ENCODE assay signal across 7 mouse cellular contexts in genomic region chr8:13602621-13603020, GRCm38 (mm10). TPM values are rescaled to one million over a fixed set of nuclear protein-coding genes. Genes with fewer than 3 reads are reported as not detected.
DNase-seq lines count a peak whose midpoint lies in the region; ATAC-seq and TF ChIP-seq lines count a peak whose summit lies in the region.

No protein-coding gene starts in this region.

- WGBS in kidney, adult 2 months: 78% methylated on average over 8 of the region's 8 CpGs
- 63% methylated on average over 8 of the region's 8 CpGs for WGBS in kidney, embryonic 16.5 days
- 54% methylated on average over 8 of the region's 8 CpGs for WGBS in lung, embryonic 14.5 days

- H3K4me1 ChIP-seq in kidney, adult 2 months (ENCODE audit: control insufficient read depth, insufficient read depth, low read length): no peaks in the 10 kb centered on the region
- H3K4me1 ChIP-seq in kidney, embryonic 16.5 days (ENCODE audit: insufficient read depth, low read length): peaks cover 8% of the 10 kb centered on the region; the same call in 1 of the 2 replicates
- H3K4me1 ChIP-seq in lung, embryonic 14.5 days (ENCODE audit: insufficient read depth): no peaks in the 10 kb centered on the region

- no peak for TF ChIP-seq POLR2A in kidney, adult 2 months (IDR thresholded peaks at IDR 0.05; ENCODE audit: low read depth, low read length)

- H3K9ac ChIP-seq in kidney, embryonic 16.5 days (replicated peaks; ENCODE audit: low read length): no peak overlapping the region
- H3K9ac ChIP-seq in lung, embryonic 14.5 days: no peak overlapping the region

- peak; percentile 52 for TF ChIP-seq CTCF in kidney, adult 2 months (conservative IDR thresholded peaks at IDR 0.05; ENCODE audit: insufficient read depth, insufficient read length, low read depth, low read length)
- peak; percentile 69 for TF ChIP-seq CTCF in lung, embryonic 14.5 days (IDR thresholded peaks at IDR 0.05; ENCODE audit: low read depth)

- no peaks in the 10 kb centered on the region for H3K36me3 ChIP-seq in kidney, adult 2 months (ENCODE audit: control insufficient read depth, insufficient read depth, low read length)
- H3K36me3 ChIP-seq in kidney, embryonic 16.5 days (ENCODE audit: insufficient read depth, low read length): peaks cover 7% of the 10 kb centered on the region; the same call in 1 of the 2 replicates
- H3K36me3 ChIP-seq in lung, embryonic 14.5 days (ENCODE audit: insufficient read depth): peaks cover 23% of the 10 kb centered on the region; the same call in 1 of the 2 replicates

- H3K27me3 ChIP-seq in kidney, adult 2 months (replicated peaks; ENCODE audit: control insufficient read depth, insufficient read depth, low read length): no peaks in the 10 kb centered on the region
- no peaks in the 10 kb centered on the region for H3K27me3 ChIP-seq in kidney, embryonic 16.5 days (ENCODE audit: insufficient read depth, low read length)
- H3K27me3 ChIP-seq in lung, embryonic 14.5 days (ENCODE audit: insufficient read depth, low read length): no peaks in the 10 kb centered on the region

- DNase-seq in kidney, adult 2 months: no peak
- peak; percentile 40 for DNase-seq in thymus, postnatal 0 days (ENCODE audit: low spot score)
- DNase-seq in thymus, postnatal 10 days (ENCODE audit: low spot score in 2 of 2): no peak
- DNase-seq in brain, adult 2 months (ENCODE audit: low read depth, low spot score): peak; percentile 76
- DNase-seq in lung, embryonic 14.5 days: peak; percentile 76
- DNase-seq in yolk sac, embryonic 10.5 days (ENCODE audit: low spot score): no peak

- no peaks in the 10 kb centered on the region for H3K9me3 ChIP-seq in kidney, embryonic 16.5 days (ENCODE audit: low read length)
- H3K9me3 ChIP-seq in lung, embryonic 14.5 days (ENCODE audit: low read depth, low read length): no peaks in the 10 kb centered on the region

- no peak overlapping the region for H3K4me2 ChIP-seq in kidney, embryonic 16.5 days (replicated peaks; ENCODE audit: low read depth, low read length)
- H3K4me2 ChIP-seq in lung, embryonic 14.5 days: no peak overlapping the region

- ATAC-seq in kidney, embryonic 16.5 days (ENCODE audit: low FRiP score, low TSS enrichment): no peak
- no peak for ATAC-seq in lung, embryonic 14.5 days (ENCODE audit: insufficient read depth)

- no peak overlapping the region for H3K4me3 ChIP-seq in kidney, adult 2 months (ENCODE audit: insufficient read depth, low read depth, low read length)
- H3K4me3 ChIP-seq in kidney, embryonic 16.5 days (ENCODE audit: low read length): no peak overlapping the region
- no peak overlapping the region for H3K4me3 ChIP-seq in lung, embryonic 14.5 days (ENCODE audit: low read depth, low read length)

- H3K27ac ChIP-seq in kidney, adult 2 months (ENCODE audit: insufficient read depth, low read depth, low read length): no peak overlapping the region
- no peak overlapping the region for H3K27ac ChIP-seq in kidney, embryonic 16.5 days (ENCODE audit: low read length)
- H3K27ac ChIP-seq in lung, embryonic 14.5 days (ENCODE audit: low read depth): no peak overlapping the region

RNA-seq across cellular contexts. Expression of gene 1700029H14Rik, which starts 40.4 kb away (rescaled TPM):
- polyA plus RNA-seq in kidney, adult 2 months (2012; rRNA removed): not detected in 2 replicates
- not detected in 2 replicates for polyA plus RNA-seq in kidney, embryonic 16.5 days (2015; fragmentation: Nextera tagmentation; extraction: Ambion mirVana)
- not detected in 2 replicates for polyA plus RNA-seq in thymus, postnatal 0 days (2015; fragmentation: Nextera tagmentation; extraction: Ambion mirVana)
- polyA plus RNA-seq in lung, embryonic 14.5 days (2014; fragmentation: Nextera tagmentation; extraction: Ambion mirVana): not detected in 2 replicates

Comparison
In these comparisons a context has a peak if more than half of its experiments do, and no peak if none do; other contexts are left out.
1. DNase-seq: peak in thymus, postnatal 0 days (single experiment), brain, adult 2 months (single experiment) and lung, embryonic 14.5 days (single experiment); none in kidney, adult 2 months (single experiment), thymus, postnatal 10 days (0 of 2) and yolk sac, embryonic 10.5 days (single experiment).